Mouse (Mus musculus): ENCODE measurements around the gene Dtx1. TPM values are rescaled to one million over a fixed set of nuclear protein-coding genes. Genes with fewer than 3 reads are reported as not detected.

Dtx1 gene
- polyA plus RNA-seq, 1 experiment from 2014 or later: 1.7 TPM

DNA sequence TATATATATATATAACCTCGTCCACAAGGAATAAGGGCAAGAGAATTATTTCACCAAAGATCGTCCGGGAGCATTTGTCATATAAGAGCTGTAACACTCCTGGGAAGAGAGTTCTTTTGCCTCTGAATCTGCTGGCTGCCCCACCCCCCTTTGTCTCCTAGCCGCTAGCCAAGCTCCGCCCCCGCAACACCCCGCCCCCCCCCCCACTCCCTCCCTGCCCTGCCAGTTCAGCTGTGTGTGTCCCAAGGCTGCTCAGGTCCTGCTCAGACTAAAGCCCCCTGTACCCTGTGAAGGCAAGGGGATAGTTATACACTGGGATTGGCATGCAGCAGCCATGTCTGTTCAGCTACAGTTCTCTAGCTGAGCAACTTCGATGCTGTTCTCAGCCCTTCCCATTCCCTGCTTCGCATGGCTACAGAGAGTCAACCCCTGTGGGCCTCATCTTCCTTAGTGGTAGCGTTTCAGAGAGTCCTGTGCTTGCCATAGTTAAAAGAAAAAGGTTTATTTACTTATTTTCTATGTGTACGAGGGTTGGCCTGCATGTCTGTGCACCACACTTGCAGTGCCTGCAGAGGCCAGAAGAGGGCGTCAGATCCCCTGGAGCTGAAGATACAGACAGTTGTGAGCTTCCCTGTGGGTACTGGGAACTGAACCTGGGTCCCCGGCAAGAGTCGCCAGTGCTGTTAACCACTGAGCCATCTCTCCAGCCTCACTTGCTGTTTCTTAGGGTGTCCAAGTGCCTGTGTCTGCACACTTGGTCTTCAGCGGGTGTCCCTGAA, 7.1 kb upstream of the Dtx1 start:
- DNase-seq (ENCODE audit: low spot score): no peak
- Histone ChIP-seq H3K4me1 (peaks cover 5% of the 10 kb centered on the region; the same call in 1 of the 2 replicates), H3K36me3 (no peaks in the 10 kb centered on the region), H3K4me3 (no peak overlapping the region), H3K27ac (no peak overlapping the region), H3K9me3 (replicated peaks) (no peaks in the 10 kb centered on the region), H3K27me3 (ENCODE audit: low read depth, poor library complexity, severe bottlenecking) (peaks cover 37% of the 10 kb centered on the region)
- whole genome bisulfite sequencing: 64% methylated on average over 14 of the region's 15 CpGs

DNA sequence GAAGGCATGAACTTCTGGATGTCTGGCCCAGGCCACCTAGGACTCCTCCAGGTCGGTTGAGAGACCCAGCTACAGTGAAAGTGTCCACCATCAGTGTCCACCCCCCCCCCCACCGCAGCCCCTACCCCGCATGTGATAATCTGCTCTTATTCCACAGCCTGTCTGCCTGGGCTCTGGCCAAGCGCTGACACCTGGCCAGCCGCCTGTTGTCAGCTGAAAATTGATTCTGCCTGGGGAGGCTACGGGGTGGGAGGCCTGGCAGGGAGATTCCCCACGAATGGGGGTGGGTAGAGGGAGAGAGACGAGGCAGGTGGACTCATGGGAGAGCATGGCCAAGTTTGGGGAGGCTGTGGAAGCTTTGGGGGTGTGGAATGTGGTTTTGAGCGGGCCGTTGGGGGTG, 5.4 kb upstream of the Dtx1 start:
- H3K27ac ChIP-seq: no peak overlapping the region
- H3K27me3 ChIP-seq (ENCODE audit: low read depth, poor library complexity, severe bottlenecking): peaks cover 51% of the 10 kb centered on the region

DNA sequence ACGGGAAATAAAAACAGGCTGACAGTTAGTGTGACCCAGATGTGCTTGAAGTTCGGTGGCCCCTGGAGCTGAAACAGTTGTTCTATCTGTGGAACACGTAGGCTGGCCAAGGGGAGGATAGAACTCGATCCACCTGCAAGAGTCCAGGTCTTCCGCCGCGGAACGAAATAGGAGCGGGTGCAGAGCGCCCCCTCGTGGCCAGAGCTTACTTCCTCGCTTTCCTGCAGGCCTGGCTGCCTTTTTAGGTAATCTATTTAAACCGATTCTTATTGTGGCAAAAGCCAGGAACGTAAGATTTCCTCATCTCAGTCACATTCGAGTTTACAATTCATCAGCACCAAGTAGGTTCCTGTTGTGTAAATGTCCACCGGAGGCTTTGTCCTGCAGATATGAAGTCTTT, 2.6 kb upstream of the Dtx1 start:
- H3K9me3 ChIP-seq (replicated peaks): no peaks in the 10 kb centered on the region
- 6% methylated on average over 16 of the region's 16 CpGs for WGBS
- no peak overlapping the region for H3K4me3 ChIP-seq
- DNase-seq (ENCODE audit: low spot score): peak; percentile 90
- H3K27ac ChIP-seq: no peak overlapping the region
- H3K36me3 ChIP-seq: no peaks in the 10 kb centered on the region
- H3K4me1 ChIP-seq: peaks cover 23% of the 10 kb centered on the region
- H3K27me3 ChIP-seq (ENCODE audit: low read depth, poor library complexity, severe bottlenecking): peaks cover 79% of the 10 kb centered on the region

More for the DNA sequence above, 5.4 kb upstream of the Dtx1 start:
- 76% methylated on average over 10 of the region's 10 CpGs for WGBS
- Histone ChIP-seq H3K4me1 (peaks cover 5% of the 10 kb centered on the region; the same call in 1 of the 2 replicates), H3K36me3 (no peaks in the 10 kb centered on the region), H3K4me3 (no peak overlapping the region), H3K9me3 (replicated peaks) (no peaks in the 10 kb centered on the region)
- DNase-seq (ENCODE audit: low spot score): no peak

DNA sequence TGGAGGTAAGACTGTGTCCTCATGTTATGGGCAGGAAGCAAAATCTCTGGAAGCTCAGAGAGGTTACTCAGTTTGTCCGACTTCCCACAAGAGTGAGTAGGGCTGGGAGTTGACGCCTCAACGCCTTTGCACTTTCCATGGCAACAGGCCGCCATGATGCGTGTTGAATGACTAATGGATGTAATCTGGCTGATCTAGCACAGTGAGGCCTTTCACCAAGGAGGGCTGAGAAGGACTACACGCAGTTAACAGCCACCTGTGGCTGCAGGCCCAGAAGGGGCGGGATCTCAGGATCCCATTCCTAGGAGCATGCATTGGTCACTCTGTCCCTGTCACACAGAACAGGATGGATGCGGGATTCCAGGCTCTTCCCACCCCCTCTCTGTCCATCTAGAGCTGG, 994 bp upstream of the Dtx1 start:
- H3K4me1 ChIP-seq: peaks cover 20% of the 10 kb centered on the region
- H3K27me3 ChIP-seq (ENCODE audit: low read depth, poor library complexity, severe bottlenecking): peaks cover 95% of the 10 kb centered on the region
- H3K4me3 ChIP-seq: no peak overlapping the region
- DNase-seq (ENCODE audit: low spot score): no peak
- no peaks in the 10 kb centered on the region for H3K9me3 ChIP-seq (replicated peaks)
- H3K27ac ChIP-seq: no peak overlapping the region
- no peaks in the 10 kb centered on the region for H3K36me3 ChIP-seq
- 81% methylated on average over 8 of the region's 8 CpGs for WGBS

DNA sequence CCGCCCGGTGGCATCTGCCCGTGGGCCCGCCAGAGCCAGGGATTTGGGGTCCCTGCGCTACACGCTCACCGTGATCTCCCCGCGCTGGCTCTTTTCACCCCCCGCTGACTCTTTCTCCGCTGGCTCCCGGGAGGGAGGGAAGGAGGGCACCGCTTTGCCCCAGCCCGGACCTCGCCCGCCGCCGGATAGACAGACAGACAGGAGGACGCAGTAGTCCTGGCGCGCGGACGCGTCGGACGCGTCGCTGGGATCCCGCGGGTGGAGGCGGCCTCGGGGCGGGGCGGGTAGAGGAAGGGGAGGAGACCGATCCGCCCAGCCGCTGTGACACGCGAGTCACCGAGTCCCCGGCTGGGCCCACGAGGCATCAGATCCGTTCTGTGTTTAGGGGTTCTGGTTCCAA, 311 bp downstream of the Dtx1 start:
- no peaks in the 10 kb centered on the region for H3K9me3 ChIP-seq (replicated peaks)
- WGBS: 2% methylated on average over 42 of the region's 43 CpGs
- peak overlapping the region; percentile 63; the same call in 1 of the 2 replicates for H3K27ac ChIP-seq
- peaks cover 27% of the 10 kb centered on the region for H3K4me1 ChIP-seq
- H3K4me3 ChIP-seq: peak overlapping the region; percentile 54
- peaks cover 99% of the 10 kb centered on the region for H3K27me3 ChIP-seq (ENCODE audit: low read depth, poor library complexity, severe bottlenecking)
- no peaks in the 10 kb centered on the region for H3K36me3 ChIP-seq
- peak; percentile 47 for DNase-seq (ENCODE audit: low spot score)

DNA sequence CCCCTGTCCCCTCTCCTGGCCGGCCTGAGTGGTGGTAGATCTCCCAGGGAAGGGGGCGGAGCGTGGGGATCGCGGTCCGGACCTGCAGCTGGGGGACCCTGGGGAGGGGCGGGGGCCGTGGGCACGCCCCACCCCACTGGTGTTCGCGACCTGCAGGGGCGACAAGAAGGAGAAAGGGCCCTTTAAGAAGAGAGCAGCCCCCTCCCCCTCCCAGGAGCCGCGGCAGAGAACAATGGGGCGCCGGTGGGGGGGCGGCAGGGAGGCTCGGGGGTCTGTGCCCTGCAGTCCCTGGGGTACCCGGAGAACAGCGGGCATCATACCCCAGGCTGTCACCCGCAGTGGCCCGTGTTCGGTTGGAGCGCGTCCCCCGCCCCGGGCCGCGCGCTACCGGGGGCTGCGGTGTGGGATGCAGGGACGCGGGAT, 890 bp downstream of the Dtx1 start:
- 1% methylated on average over 34 of the region's 34 CpGs for WGBS
- peak; percentile 42 for DNase-seq (ENCODE audit: low spot score)
- no peaks in the 10 kb centered on the region for H3K36me3 ChIP-seq
- peak overlapping the region; percentile 63; the same call in 1 of the 2 replicates for H3K27ac ChIP-seq
- H3K4me1 ChIP-seq: peaks cover 31% of the 10 kb centered on the region
- peaks cover 100% of the 10 kb centered on the region for H3K27me3 ChIP-seq (ENCODE audit: low read depth, poor library complexity, severe bottlenecking)
- H3K4me3 ChIP-seq: peak overlapping the region; percentile 54
- no peaks in the 10 kb centered on the region for H3K9me3 ChIP-seq (replicated peaks)

DNA sequence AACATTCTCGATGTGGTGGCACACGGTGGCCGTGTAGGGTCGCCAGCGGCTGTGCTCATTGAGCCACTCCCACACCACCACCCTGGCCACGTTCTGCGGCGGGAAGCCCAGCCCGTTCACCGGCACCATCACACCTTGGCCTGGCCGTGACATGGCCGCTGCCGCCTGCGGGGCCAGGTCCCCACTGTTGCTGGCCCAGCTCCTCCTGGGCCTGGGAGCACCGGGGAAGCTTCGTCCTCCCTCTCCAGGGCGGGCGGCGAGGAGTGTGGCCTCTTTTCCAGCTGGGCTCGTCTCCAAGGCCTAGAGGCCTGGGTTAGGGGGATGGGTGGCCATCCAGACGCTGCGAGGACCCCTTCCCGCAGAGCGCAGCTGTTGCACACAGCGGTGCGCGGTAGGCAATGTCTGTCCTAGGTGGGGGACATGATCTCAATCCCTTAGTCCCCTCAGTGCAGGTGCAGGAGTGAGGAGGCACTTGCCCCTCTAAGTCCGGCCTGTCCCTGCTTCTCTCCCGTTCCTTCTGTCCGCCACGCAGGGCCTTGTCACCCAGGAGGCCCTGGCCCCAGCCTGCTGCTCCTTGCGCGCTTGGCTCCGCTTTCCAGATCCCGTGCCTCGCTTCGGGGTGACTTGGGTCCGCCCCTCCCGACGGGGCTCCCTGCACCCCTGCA, 1.4 kb downstream of the Dtx1 start:
- Histone ChIP-seq H3K4me3 (peak overlapping the region; percentile 54), H3K27ac (peak overlapping the region; percentile 63), H3K36me3 (no peaks in the 10 kb centered on the region), H3K4me1 (peaks cover 31% of the 10 kb centered on the region), H3K27me3 (ENCODE audit: low read depth, poor library complexity, severe bottlenecking) (peaks cover 100% of the 10 kb centered on the region), H3K9me3 (replicated peaks) (no peaks in the 10 kb centered on the region)
- peak; percentile 53 for DNase-seq (ENCODE audit: low spot score)
- 4% methylated on average over 40 of the region's 40 CpGs for WGBS

DNA sequence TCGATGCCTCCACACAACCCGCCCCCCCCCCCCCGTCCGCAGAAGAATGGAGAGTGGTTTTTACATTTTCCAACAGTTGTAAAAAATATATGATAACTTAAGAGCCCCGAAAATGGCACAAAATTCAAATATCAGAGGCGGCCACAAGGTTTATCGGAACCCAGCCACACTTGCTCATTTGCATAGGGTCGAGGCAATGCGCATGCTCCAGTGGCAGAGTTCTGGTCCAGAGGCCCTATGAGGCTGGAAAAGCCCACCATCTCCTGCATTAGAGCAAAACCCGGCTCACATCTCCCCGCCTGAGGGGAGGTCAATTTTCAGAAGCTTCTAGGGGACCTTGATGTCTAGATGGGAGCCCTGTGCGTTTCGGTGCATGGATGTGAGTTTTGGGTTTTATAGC, 4.8 kb downstream of the Dtx1 start:
- H3K27ac ChIP-seq: peak overlapping the region; percentile 64
- no peak for DNase-seq (ENCODE audit: low spot score)
- H3K4me3 ChIP-seq: peak overlapping the region; percentile 43
- 48% methylated on average over 13 of the region's 13 CpGs for WGBS
- H3K27me3 ChIP-seq (ENCODE audit: low read depth, poor library complexity, severe bottlenecking): peaks cover 92% of the 10 kb centered on the region
- H3K9me3 ChIP-seq (replicated peaks): no peaks in the 10 kb centered on the region
- H3K4me1 ChIP-seq: peaks cover 29% of the 10 kb centered on the region
- H3K36me3 ChIP-seq: no peaks in the 10 kb centered on the region

DNA sequence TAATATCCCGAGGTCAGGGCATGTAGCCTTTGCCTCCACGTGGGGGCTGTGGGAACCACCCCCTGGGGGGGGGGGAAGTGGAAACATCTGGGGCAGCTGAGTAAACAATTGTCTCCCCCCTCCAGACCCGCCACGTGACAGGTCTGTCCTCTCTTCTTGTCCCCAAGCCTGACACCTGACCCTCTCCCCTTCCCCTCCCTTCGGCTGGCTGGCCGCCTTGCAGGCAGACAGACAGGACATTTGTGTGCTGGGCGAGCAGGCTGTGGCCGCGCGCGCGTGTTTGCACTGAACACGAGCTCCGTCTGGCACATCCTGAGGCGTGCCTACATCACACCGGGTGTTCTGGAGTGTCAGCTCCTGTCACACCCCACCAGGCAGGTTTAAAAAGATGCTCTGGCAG, 5.2 kb downstream of the Dtx1 start:
- Histone ChIP-seq H3K9me3 (replicated peaks) (no peaks in the 10 kb centered on the region), H3K36me3 (no peaks in the 10 kb centered on the region), H3K27ac (peak overlapping the region; percentile 64), H3K4me1 (peaks cover 28% of the 10 kb centered on the region), H3K4me3 (peak overlapping the region; percentile 43), H3K27me3 (ENCODE audit: low read depth, poor library complexity, severe bottlenecking) (peaks cover 91% of the 10 kb centered on the region)
- WGBS: 10% methylated on average over 16 of the region's 16 CpGs
- DNase-seq (ENCODE audit: low spot score): peak; percentile 60

DNA sequence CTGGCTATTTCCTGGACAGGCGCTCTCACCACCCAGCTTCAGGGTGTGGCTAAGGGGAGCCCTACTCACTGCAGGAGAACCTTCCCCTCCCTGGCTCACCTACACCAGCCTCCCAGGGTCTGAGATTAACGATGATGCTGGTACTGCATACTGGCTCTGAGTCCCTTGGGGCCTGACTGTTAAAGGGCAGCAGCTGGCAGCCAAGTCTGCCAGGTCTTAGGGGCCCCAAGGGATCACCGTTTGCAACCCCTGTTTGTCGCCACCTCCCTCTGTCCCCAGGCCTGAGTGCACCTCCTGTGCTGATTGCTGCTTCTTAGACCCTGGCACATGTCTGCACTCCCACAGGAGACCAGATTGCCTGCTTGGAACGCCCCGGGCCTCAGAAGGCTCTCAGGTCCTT, 7.3 kb downstream of the Dtx1 start:
- 51% methylated on average over 6 of the region's 6 CpGs for WGBS
- peaks cover 91% of the 10 kb centered on the region for H3K27me3 ChIP-seq (ENCODE audit: low read depth, poor library complexity, severe bottlenecking)

DNA sequence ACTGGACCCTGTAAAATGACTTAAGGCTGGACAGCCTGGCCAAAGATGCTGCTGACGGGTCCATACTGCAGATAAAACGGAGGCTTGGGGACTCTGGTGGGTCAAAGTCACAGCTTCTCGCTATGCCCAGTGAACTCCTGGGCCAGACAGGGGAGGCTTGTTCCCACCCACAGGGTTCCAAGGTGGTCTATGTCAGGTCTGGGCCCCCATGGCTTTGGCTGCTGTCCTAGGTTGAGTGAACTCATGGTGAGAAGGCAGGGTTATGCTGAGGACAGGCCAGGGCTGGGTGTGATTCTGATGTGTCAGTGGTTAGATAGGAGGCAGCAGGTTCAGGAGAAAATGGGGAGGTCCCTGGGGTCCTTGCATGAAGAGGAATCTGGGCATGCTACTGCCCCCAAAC, 8.1 kb downstream of the Dtx1 start:
- no peaks in the 10 kb centered on the region for H3K36me3 ChIP-seq
- no peaks in the 10 kb centered on the region for H3K9me3 ChIP-seq (replicated peaks)
- H3K27me3 ChIP-seq (ENCODE audit: low read depth, poor library complexity, severe bottlenecking): peaks cover 91% of the 10 kb centered on the region
- 75% methylated on average over 3 of the region's 3 CpGs for WGBS
- H3K27ac ChIP-seq: no peak overlapping the region
- no peak for DNase-seq (ENCODE audit: low spot score)
- H3K4me3 ChIP-seq: no peak overlapping the region
- peaks cover 21% of the 10 kb centered on the region for H3K4me1 ChIP-seq

More for the DNA sequence above, 7.3 kb downstream of the Dtx1 start:
- Histone ChIP-seq H3K27ac (no peak overlapping the region), H3K4me3 (no peak overlapping the region), H3K4me1 (peaks cover 15% of the 10 kb centered on the region), H3K9me3 (replicated peaks) (no peaks in the 10 kb centered on the region), H3K36me3 (no peaks in the 10 kb centered on the region)
- DNase-seq (ENCODE audit: low spot score): no peak

DNA sequence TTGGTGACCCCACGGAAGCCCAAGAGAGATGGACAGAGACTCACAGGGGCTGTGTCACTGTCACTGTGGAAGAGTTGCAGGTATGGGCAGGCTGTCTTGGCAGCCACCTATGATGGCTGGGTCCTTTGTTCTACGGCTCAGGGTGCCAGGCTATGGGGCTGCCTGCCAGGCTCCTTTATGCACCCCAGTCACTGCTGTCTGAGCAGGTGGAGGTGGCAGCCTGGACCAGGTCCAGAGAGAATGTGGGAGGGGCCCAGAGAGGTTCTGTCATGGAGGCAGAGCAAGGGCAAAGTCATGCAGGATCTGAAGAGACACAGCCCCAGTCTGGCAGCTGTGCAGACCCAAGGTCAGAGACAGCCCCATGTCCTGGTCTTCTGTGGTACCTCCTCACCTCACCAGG, 8.8 kb downstream of the Dtx1 start:
- no peak for DNase-seq (ENCODE audit: low spot score)
- Histone ChIP-seq H3K4me1 (peaks cover 24% of the 10 kb centered on the region), H3K4me3 (no peak overlapping the region), H3K9me3 (replicated peaks) (no peaks in the 10 kb centered on the region), H3K36me3 (no peaks in the 10 kb centered on the region), H3K27me3 (ENCODE audit: low read depth, poor library complexity, severe bottlenecking) (peaks cover 91% of the 10 kb centered on the region), H3K27ac (no peak overlapping the region)
- WGBS: 70% methylated on average over 2 of the region's 2 CpGs

DNA sequence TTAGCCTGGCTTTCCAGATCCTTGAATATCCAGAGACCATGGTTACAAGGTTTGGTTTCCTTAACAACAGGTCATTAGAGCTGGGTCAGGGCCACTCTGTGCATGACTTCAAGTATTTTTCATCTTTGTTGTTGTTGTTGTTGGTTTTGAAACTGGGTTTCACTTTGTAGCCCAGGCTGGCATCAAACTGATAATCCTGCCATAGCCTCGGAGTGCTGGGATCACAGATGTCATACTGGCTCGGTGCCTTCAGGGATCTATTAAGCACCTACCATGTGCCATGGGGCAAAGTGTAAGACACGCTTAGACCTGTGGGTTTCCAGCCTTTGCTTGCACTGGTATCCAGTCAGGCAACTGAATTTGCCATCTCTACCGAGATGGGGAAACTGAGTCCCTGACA, 9.3 kb downstream of the Dtx1 start:
- no peaks in the 10 kb centered on the region for H3K9me3 ChIP-seq (replicated peaks)
- no peaks in the 10 kb centered on the region for H3K36me3 ChIP-seq
- H3K4me3 ChIP-seq: no peak overlapping the region
- peaks cover 91% of the 10 kb centered on the region for H3K27me3 ChIP-seq (ENCODE audit: low read depth, poor library complexity, severe bottlenecking)
- WGBS: 89% methylated on average over 4 of the region's 4 CpGs
- peaks cover 24% of the 10 kb centered on the region for H3K4me1 ChIP-seq
- H3K27ac ChIP-seq: no peak overlapping the region
- no peak for DNase-seq (ENCODE audit: low spot score)
